Mouse (Mus musculus) liver, adult (tissue): ENCODE data around the gene Pigr.

Source experiments
- GATA4 ChIP-seq: IDR thresholded peaks from 2 replicates; pipeline ENCODE4 v1.6.1; 2014; ENCODE audit warnings: mild to moderate bottlenecking, low read length; ENCODE audit not compliant: insufficient replicate concordance

The Pigr gene

GRCm38 (mm10) chr1:130849530-130850214 is 23.2 kb downstream of the Pigr start:
- TF ChIP-seq GATA4 = no peak

- TF ChIP-seq GATA4 = no peak
These were observed 23.9 kb downstream of the Pigr start for GRCm38 (mm10) chr1:130850405-130850804.

DNA sequence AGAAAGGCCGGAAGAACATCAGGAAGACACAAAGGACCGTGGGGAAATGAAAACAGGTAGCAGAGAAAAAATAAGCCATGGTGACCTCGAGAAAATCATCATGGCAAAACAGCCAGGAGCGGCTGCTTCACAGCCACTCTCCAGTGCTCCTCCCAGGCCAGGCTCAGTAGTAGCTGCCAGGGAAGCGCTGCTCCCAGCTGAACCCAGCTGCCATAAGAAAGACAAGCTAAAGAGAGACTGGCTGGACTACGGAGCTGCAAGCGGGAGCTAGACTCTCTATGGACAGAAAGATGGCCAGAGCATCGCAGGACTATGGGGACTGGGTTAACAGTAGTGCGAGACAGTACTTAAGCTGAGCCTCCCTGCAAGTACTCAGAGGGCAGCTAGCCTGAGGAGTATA is 28.3 kb downstream of the Pigr start:
- no peak for TF ChIP-seq GATA4

DNA sequence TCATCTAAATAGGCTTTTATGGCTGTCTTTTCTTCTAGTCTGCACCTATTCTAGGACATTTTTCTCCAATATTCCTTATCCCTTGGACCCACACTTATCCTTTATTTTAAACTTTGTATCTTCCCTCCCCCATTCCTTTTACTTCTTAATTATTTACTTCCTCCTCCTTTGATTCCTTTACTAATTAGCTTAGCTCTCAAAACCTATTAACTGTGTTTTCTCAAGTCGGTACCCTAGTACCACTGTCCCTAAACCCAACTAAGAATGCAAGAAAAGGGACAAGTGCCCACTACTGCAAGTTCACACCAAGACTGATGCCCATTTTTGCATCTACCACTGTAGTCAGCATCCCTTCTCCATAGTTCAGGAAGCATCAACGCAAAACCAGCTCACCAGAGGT is 29.2 kb downstream of the Pigr start:
- TF ChIP-seq GATA4 = no peak

DNA sequence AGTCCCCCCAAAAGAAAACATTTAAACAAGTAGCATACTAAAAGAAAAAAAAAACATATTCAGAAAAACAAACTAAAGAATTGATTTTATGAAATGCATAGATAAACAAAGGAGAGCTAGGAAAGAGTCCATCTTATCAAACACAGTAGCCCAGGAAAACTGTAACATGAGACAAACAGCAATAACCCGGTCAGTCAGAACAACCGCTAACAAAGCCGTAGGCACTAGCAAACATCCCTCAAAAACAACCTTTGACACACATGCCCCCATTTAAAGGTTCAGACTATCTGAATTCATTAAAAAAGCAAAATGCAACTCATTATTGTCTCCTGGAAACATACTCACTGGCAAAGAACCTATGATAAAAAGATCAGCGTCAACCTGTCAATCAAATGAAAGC is 31.0 kb downstream of the Pigr start:
- TF ChIP-seq GATA4 = no peak

GRCm38 (mm10) chr1:130864238-130864637 is 37.8 kb downstream of the Pigr start:
- TF ChIP-seq GATA4 = no peak

- no peak for TF ChIP-seq GATA4
These were observed 38.3 kb downstream of the Pigr start for GRCm38 (mm10) chr1:130864741-130865140.

GRCm38 (mm10) chr1:130865541-130866221 is 39.2 kb downstream of the Pigr start, which contains the start of gene Fcmr:
Gene Fcmr, plus strand, starts transcription at chr1:130865669.
- TF ChIP-seq GATA4 = no peak

DNA sequence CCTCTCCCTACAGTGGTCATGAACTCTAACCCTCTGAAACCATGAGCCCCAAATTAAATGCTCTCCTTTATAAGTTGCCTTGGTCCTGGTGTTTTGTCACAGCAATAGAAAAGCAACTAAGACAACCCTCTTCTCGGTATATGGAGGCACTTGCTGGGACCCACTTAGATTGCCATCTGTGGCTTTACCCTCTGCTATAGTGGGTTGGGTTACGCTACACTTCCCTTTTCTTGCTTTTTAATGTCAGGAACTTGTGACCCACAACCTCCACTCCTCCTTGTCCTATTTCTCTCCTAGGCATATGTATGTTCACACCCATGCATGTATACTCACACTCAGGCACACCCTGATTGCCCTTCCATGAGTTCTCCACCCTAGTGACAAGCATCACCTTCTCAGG is 46.4 kb downstream of the Pigr start:
- TF ChIP-seq GATA4 = no peak

DNA sequence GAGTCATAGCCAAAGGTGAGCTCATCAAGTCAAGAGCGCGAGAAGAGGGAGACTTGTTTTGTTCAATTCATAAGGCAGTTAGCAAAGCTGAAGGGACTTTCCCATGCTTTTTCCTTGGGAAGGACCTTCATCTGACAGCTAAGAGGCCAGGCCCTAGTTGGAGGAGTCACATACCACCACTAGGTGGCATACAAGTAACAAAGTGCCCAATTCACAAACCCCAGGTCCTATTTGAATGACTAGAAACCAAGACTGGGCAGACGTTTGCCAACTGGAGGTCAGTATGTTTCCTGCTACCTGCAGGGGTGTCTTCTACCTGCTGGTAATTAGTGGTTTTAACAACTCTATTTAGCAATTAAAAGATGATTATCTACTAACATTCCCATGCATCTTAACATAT is 48.7 kb downstream of the Pigr start:
- no peak for TF ChIP-seq GATA4

DNA sequence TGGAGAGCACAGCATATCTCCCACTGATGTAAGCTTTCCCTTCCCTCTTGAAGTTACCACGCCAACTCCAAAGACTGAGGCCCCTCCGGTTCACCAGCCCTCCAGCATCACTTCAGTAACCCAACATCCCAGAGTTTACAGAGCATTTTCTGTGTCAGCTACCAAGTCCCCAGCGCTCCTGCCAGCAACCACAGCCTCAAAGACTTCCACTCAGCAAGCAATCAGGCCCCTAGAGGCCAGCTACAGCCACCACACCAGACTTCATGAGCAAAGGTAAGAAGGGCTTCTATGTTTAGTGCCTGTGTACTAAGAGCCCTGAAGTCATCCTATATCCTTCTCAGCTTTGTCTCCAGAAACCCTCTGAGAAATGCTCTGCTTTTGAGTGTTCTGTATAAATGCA is 49.4 kb downstream of the Pigr start:
- TF ChIP-seq GATA4 = no peak

GRCm38 (mm10) chr1:130876931-130877509 is 50.5 kb downstream of the Pigr start:
- no peak for TF ChIP-seq GATA4

DNA sequence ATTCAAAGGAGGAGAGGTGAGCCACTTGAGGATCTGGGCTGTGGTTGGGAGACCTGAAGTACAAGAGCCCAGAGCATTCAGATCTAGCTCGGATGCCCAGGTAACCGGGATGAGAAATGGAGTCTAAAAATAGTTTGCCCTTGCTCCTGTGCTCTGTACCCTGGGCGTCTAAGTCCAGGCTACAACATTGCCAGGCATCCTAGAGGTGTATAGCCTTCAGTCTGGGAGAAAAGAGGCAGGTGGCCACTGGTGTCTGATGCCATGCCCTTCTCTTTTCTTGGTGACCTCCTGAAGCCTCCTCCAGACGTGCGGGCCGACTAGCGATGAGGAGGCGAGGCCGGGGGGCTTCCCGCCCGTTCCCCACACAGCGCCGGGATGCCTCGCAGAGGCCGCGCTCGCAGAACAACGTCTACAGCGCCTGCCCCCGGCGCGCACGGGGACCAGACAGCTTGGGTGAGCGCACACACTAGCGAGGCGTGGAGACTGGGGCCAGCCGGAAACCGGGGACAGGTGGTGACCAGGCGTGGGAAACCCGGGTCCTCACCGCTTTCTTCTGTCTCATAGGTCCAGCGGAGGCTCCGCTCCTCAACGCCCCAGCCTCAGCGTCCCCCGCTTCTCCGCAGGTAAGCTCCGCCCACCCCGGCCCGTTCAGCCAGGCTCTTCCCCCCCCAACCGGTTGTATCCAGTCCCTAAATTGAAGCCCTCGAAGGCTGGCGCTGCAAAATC is 51.6 kb downstream of the Pigr start:
- no peak for TF ChIP-seq GATA4

DNA sequence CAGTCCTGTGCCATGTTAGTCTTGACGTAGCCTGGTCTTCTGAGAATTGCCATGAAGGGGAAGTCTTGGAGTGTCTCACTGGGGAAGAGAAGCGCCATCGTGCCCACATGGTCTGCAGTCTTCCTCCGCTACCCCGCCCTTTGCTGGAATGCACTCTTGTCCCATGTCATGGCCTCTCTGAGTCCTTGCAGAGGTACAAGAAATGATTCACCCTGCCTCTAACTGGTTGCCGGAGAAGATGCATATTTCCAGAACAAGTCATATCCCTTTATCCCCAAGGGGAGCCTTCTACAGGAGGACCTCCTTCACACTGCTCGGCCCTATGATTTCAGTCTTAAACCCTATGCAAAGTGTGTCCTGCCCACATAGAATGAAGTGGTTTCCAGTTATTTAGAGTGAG is 53.4 kb downstream of the Pigr start:
- TF ChIP-seq GATA4 = no peak

DNA sequence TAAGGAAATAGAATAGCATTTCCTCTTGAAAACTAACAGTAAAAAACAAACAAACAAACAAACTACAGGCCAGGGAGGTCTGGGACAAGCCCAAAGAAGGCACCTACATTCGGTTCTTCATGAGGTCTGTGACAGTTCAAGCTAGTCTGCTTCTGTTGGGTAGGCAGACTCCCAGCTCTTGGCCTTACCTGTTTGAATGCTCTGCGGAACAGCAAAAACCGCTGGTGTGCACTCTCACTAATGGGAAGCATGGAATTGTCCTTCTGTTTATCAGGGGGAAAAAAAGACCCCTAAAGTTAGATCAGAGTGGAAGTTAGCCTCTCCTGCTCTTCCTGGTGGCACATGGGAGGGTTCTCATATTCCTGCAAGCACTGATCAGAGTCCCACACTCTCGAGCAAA is 56.7 kb downstream of the Pigr start:
- TF ChIP-seq GATA4 = no peak

- TF ChIP-seq GATA4 = no peak
These were observed 60.9 kb downstream of the Pigr start, which contains the start of gene Il24 for GRCm38 (mm10) chr1:130887354-130887753. Gene Il24, minus strand, starts transcription at chr1:130887454.
